Mouse (Mus musculus) liver, embryonic 11.5 days (tissue): Measurements from ENCODE around the gene Olfr111. TPM values are rescaled to one million over a fixed set of nuclear protein-coding genes. Genes with fewer than 3 reads are reported as not detected.
"Not testable (repeated sequence)": the region's sequence is repeated elsewhere in the genome, so short reads cannot be mapped to it uniquely, and the experiment has no call there.

Experiments
- ATAC-seq: fragments of 200-750 bp; cut with Nextera tagmentation; replicated peaks from 2 replicates; pipeline ENCODE4 v1.8.0; 2017; ENCODE audit warnings: moderate number of reproducible peaks, mild to moderate bottlenecking, moderate TSS enrichment, moderate library complexity; ENCODE audit not compliant: low FRiP score
- DNase-seq: peaks from one replicate; pipeline ENCODE4 v3.0.0-alpha.2; 2017; ENCODE audit warnings: low spot score
- H3K27ac ChIP-seq: fragments of 300-500 bp; sonication (generic); 2 replicates; pipeline ENCODE4 v1.5.1; 2014; ENCODE audit warnings: mild to moderate bottlenecking, low read depth, low read length, control low read depth
- H3K27me3 ChIP-seq: fragments of 300-500 bp; sonication (generic); replicated peaks from 2 replicates; pipeline ENCODE4 v1.6.1; 2014; ENCODE audit warnings: low read length, mixed read lengths; ENCODE audit not compliant: control insufficient read depth, insufficient read depth
- H3K36me3 ChIP-seq: fragments of 300-500 bp; sonication (generic); 2 replicates; pipeline ENCODE4 v1.6.1; 2014; ENCODE audit warnings: mild to moderate bottlenecking, low read length, moderate library complexity, mixed read lengths; ENCODE audit not compliant: control insufficient read depth, insufficient read depth
- H3K4me1 ChIP-seq: fragments of 300-500 bp; sonication (generic); replicated peaks from 2 replicates; pipeline ENCODE4 v1.6.1; 2014; ENCODE audit warnings: low read length, mixed read lengths; ENCODE audit not compliant: control insufficient read depth, insufficient read depth
- H3K4me2 ChIP-seq: fragments of 300-500 bp; sonication (generic); 2 replicates; pipeline ENCODE4 v1.6.1; 2014; ENCODE audit warnings: mild to moderate bottlenecking, control low read depth, moderate library complexity
- H3K4me3 ChIP-seq: fragments of 300-500 bp; sonication (generic); 2 replicates; pipeline ENCODE4 v1.5.1; 2014; ENCODE audit warnings: low read depth, low read length, control low read depth
- H3K9ac ChIP-seq: fragments of 300-500 bp; sonication (generic); 2 replicates; pipeline ENCODE4 v1.6.1; 2014; ENCODE audit warnings: low read depth, low read length, control low read depth
- H3K9me3 ChIP-seq: fragments of 300-500 bp; sonication (generic); 2 replicates; pipeline ENCODE4 v1.6.1; 2016; ENCODE audit warnings: low read length, inconsistent platforms, mixed read lengths; ENCODE audit not compliant: control insufficient read depth
- WGBS: fragments of 180-500 bp; shearing (Covaris S2); extraction: QIAGEN DNeasy Blood & Tissue Kit; methylation state at CpG from one replicate; pipeline ENCODE4 v1.1.7; 2014; 5-methylcytosine and 5-hydroxymethylcytosine counted together
- polyA plus RNA-seq: library from polyadenylated mRNA; unstranded; fragments of >200 nt; fragmentation: Nextera tagmentation; extraction: Ambion mirVana; gene quantifications from 2 replicates; pipeline ENCODE4 v1.2.1, GENCODE M21; 2014

The Olfr111 gene
- not detected in 2 replicates for polyA plus RNA-seq

DNA sequence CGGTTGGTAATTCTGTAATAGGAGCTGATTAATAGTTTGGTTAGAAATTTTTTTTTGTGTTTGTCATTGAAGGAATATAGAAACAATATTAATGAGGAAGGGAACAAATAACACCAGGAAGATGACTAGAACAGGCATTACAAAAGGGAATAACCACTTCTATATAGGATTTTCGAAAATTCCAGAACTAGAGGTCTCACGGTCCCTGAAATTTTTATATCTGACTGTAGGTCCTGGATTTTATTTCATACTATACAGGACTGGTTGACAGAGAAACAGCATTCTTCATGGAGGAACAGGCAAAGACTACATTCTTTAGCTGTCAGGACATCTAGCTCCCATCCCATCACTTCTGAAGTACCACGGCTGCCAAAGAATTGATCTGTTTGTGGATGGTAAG, at the start of gene Olfr111:
Olfr111 (plus strand) TSS at position 301 of the 400 bp plus-strand sequence.
- H3K4me2 ChIP-seq: no peak within 1 kb of the TSS
- H3K4me1 ChIP-seq: no peaks in the 10 kb centered on the region
- no peaks in the 10 kb centered on the region for H3K9me3 ChIP-seq
- ATAC-seq (no peak), DNase-seq (no peak)
- H3K27me3 ChIP-seq: no peaks in the 10 kb centered on the region
- no peak within 1 kb of the TSS for H3K9ac ChIP-seq
- 82% methylated on average over 4 of the region's 4 CpGs for WGBS
- H3K36me3 ChIP-seq: no peaks in the 10 kb centered on the region
- no peak within 1 kb of the TSS for H3K27ac ChIP-seq
- no peak within 1 kb of the TSS for H3K4me3 ChIP-seq

- Histone ChIP-seq H3K27me3 (no peaks in the 10 kb centered on the region), H3K27ac (no peak within 1 kb of the TSS), H3K36me3 (no peaks in the 10 kb centered on the region), H3K4me1 (no peaks in the 10 kb centered on the region), H3K9ac (no peak within 1 kb of the TSS), H3K4me3 (no peak within 1 kb of the TSS), H3K9me3 (no peaks in the 10 kb centered on the region), H3K4me2 (no peak within 1 kb of the TSS)
- ATAC-seq (no peak), DNase-seq (no peak)
- 95% methylated on average over 1 of the region's 1 CpGs for WGBS
Observed at GRCm38 (mm10) chr17:37458616-37459015, 49.2 kb upstream of the Olfr111 start, which contains the start of gene Olfr109. TSS of gene Olfr109 (plus strand) at chr17:37458916.

GRCm38 (mm10) chr17:37483452-37483851, 24.4 kb upstream of the Olfr111 start, which contains the start of gene H2-M2:
TSS of gene H2-M2 (minus strand) at chr17:37483552.
- DNase-seq (no peak), ATAC-seq (no peak)
- no peak within 1 kb of the TSS for H3K4me2 ChIP-seq
- 82% methylated on average over 2 of the region's 2 CpGs for WGBS
- no peaks in the 10 kb centered on the region for H3K27me3 ChIP-seq
- no peaks in the 10 kb centered on the region for H3K36me3 ChIP-seq
- 0 out of 2 replicates have a peak, but pooled peaks cover 2% of the 10 kb centered on the region for H3K9me3 ChIP-seq
- H3K9ac ChIP-seq: no peak within 1 kb of the TSS
- no peak within 1 kb of the TSS for H3K4me3 ChIP-seq
- H3K4me1 ChIP-seq: no peaks in the 10 kb centered on the region
- no peak within 1 kb of the TSS for H3K27ac ChIP-seq

- no peak within 1 kb of the TSS for H3K4me2 ChIP-seq
- ATAC-seq: no peak
- H3K4me3 ChIP-seq: no peak within 1 kb of the TSS
- no peaks in the 10 kb centered on the region for H3K36me3 ChIP-seq
- H3K9ac ChIP-seq: no peak within 1 kb of the TSS
- no peak for DNase-seq
- H3K27me3 ChIP-seq: no peaks in the 10 kb centered on the region
- H3K9me3 ChIP-seq: no peaks in the 10 kb centered on the region
- no peak within 1 kb of the TSS for H3K27ac ChIP-seq
- WGBS: 25% methylated on average over 1 of the region's 1 CpGs
- no peaks in the 10 kb centered on the region for H3K4me1 ChIP-seq
Observed at GRCm38 (mm10) chr17:37491930-37492518, 15.8 kb upstream of the Olfr111 start, which contains the start of gene Olfr110. TSS of gene Olfr110 (plus strand) at chr17:37492468.

DNA sequence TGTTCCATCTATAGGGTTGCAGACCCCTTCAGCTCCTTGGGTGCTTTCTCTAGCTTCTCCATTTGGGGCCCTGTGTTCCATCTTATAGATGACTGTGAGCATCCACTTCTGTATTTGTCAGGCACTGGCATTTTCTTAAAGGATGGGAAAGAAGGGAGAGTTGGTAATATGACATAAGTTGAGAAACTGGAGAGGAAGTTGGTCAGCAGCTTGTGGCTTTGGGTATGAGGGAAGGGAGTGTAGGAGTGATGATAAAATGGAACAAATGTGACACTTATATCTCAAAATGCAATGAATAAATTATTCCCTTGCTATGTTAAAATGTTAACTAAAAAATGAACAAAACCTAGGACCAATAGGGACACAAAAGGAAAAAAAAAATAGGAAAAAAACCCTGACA, 16.8 kb downstream of the Olfr111 start:
- not testable (repeated sequence) for ATAC-seq, H3K4me2 ChIP-seq, H3K27ac ChIP-seq, H3K9me3 ChIP-seq, H3K9ac ChIP-seq, H3K27me3 ChIP-seq, H3K36me3 ChIP-seq, H3K4me3 ChIP-seq, H3K4me1 ChIP-seq, DNase-seq

GRCm38 (mm10) chr17:37525427-37525826, 17.6 kb downstream of the Olfr111 start:
- not testable (repeated sequence) for ATAC-seq, H3K27me3 ChIP-seq, H3K36me3 ChIP-seq, H3K9ac ChIP-seq, H3K4me2 ChIP-seq, H3K9me3 ChIP-seq, H3K4me3 ChIP-seq, H3K4me1 ChIP-seq, DNase-seq, H3K27ac ChIP-seq
- 36% methylated on average over 1 of the region's 1 CpGs for WGBS

GRCm38 (mm10) chr17:37535173-37535572, 27.3 kb downstream of the Olfr111 start:
- ATAC-seq: no peak
- Histone ChIP-seq H3K9me3 (no peaks in the 10 kb centered on the region), H3K4me2 (no peak overlapping the region), H3K4me1 (no peaks in the 10 kb centered on the region), H3K27ac (no peak overlapping the region), H3K27me3 (no peaks in the 10 kb centered on the region), H3K36me3 (no peaks in the 10 kb centered on the region), H3K9ac (no peak overlapping the region), H3K4me3 (no peak overlapping the region)
- DNase-seq: no peak

- H3K4me3 ChIP-seq, H3K36me3 ChIP-seq, H3K9me3 ChIP-seq, H3K4me2 ChIP-seq, H3K27me3 ChIP-seq, H3K27ac ChIP-seq, ATAC-seq, H3K4me1 ChIP-seq, DNase-seq, H3K9ac ChIP-seq: not testable (repeated sequence)
- 35% methylated on average over 1 of the region's 1 CpGs for WGBS
Observed at GRCm38 (mm10) chr17:37538416-37538815, 30.6 kb downstream of the Olfr111 start.

- 76% methylated on average over 4 of the region's 4 CpGs for WGBS
- ATAC-seq: no peak
- H3K9me3 ChIP-seq: no peaks in the 10 kb centered on the region
- no peak for DNase-seq
- no peak overlapping the region for H3K27ac ChIP-seq
- no peaks in the 10 kb centered on the region for H3K27me3 ChIP-seq
- H3K4me1 ChIP-seq: no peaks in the 10 kb centered on the region
- H3K4me3 ChIP-seq: no peak overlapping the region
- no peak overlapping the region for H3K9ac ChIP-seq
- H3K4me2 ChIP-seq: no peak overlapping the region
- H3K36me3 ChIP-seq: no peaks in the 10 kb centered on the region
Observed at GRCm38 (mm10) chr17:37541454-37542119, 33.8 kb downstream of the Olfr111 start.
